Mouse (Mus musculus): ENCODE data around the gene Cfap97. TPM values are rescaled to one million over a fixed set of nuclear protein-coding genes. Genes with fewer than 3 reads are reported as not detected.

Cfap97 gene
- polyA plus RNA-seq, 1 experiment, result 14.8 TPM

DNA sequence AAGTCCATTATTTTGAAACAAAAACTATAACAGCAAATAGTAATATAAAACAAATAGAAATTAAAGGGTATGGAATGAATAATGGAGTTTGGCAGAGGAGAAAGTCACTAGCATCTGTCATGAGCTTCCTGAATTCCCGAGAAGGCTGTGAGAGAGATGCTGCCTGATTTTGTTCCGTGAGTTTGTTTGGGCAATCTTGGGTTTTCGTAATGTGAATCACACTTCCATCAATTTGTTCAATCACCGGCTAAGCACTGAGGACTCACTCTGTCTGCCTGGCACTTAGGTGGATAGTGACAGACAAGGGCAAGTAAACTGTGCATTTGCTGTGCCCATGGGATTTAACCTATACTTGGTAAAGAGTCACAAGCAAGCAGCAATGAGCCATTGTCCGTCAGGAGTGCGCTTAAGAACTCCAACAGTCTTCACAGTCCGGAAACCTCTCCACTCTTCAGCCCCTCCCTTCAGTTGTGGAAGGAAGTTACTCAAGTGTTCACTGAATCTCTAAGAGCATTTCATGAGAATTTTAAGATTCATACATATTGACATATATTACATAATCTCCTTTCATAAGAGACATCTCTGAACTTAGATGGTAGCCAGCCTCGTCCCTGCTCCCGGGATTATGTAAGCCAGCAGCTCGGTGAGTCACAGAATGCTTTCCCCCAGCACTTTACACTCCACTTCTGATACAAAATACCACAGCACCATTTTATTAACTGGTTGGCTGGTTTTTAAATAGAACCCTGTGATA is 13.6 kb upstream of the Cfap97 start:
- TF ChIP-seq POLR2A (IDR thresholded peaks at IDR 0.05; ENCODE audit: extremely low read depth, insufficient read depth, low read length), result no peak
- no peak for TF ChIP-seq CTCF (IDR thresholded peaks at IDR 0.05; ENCODE audit: extremely low read depth, insufficient read depth, low read length)
- H3K4me3 ChIP-seq (ENCODE audit: insufficient read depth, low read length), result no peak overlapping the region
- peaks cover 3% of the 10 kb centered on the region; the same call in 1 of the 2 replicates for H3K4me1 ChIP-seq (ENCODE audit: control insufficient read depth, insufficient read depth, low read length)
- H3K27ac ChIP-seq (ENCODE audit: insufficient read depth, low read length), result no peak overlapping the region

DNA sequence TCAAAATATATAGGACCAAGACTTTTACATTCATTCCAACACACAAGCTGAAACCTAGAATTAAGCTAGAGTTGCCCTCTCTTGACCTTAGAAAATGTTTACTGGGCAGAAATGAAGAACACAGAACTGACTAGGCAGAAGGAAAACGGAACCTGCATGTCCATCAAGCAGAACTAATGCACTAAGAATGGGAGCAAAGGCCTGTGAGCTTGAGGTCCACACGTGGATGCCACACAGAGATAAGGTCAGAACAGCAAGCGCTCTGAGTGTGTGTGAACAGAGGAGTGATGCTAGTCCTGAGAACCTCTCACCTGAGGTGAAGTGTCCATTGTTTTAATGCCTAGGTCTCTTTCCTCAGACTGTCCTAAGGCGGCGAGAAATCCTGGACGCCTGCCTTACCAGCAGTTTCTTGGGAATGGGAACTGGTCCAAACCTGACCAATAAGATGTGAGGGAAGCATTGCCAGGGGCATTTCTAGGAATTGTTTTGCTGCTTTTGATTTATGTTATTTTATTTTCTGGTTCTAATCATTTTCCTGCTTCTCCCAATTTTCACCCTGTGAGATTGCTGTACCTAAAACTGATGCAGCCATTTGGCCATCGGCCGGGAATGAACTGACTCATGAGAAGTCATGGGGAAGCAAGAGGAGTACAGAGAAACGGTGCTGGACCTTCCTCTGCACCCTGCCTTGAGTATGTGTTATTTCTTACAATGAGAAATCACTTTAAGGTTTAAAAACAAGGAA is 11.0 kb upstream of the Cfap97 start:
- Histone ChIP-seq H3K27ac (ENCODE audit: insufficient read depth, low read length) (no peak overlapping the region), H3K4me3 (ENCODE audit: insufficient read depth, low read length) (no peak overlapping the region), H3K4me1 (ENCODE audit: control insufficient read depth, insufficient read depth, low read length) (peaks cover 5% of the 10 kb centered on the region; the same call in 1 of the 2 replicates)
- TF ChIP-seq CTCF (IDR thresholded peaks at IDR 0.05; ENCODE audit: extremely low read depth, insufficient read depth, low read length) (no peak), POLR2A (IDR thresholded peaks at IDR 0.05; ENCODE audit: extremely low read depth, insufficient read depth, low read length) (no peak)

DNA sequence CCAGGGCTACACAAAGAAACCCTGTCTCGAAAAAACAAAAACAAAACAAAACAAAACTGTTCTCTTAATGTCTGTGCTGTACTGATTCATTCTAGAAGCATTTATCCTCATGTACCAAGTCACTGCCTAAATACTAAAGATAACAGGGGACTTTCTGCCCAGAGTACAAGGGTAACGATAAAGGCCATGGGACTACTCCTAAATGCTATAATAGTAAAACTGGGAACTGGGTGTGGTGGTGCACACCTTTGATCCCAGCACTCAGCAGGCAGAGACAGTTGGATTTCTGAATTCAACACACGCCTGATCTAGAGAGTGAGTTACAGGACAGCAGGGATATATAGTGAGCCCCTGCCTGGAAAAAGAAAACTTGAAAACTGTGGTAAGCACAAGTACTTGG is 9.9 kb upstream of the Cfap97 start:
- Histone ChIP-seq H3K27ac (ENCODE audit: insufficient read depth, low read length) (no peak overlapping the region), H3K4me1 (ENCODE audit: control insufficient read depth, insufficient read depth, low read length) (peaks cover 7% of the 10 kb centered on the region; the same call in 1 of the 2 replicates), H3K4me3 (ENCODE audit: insufficient read depth, low read length) (no peak overlapping the region)
- no peak for TF ChIP-seq POLR2A (IDR thresholded peaks at IDR 0.05; ENCODE audit: extremely low read depth, insufficient read depth, low read length)
- no peak for TF ChIP-seq CTCF (IDR thresholded peaks at IDR 0.05; ENCODE audit: extremely low read depth, insufficient read depth, low read length)

DNA sequence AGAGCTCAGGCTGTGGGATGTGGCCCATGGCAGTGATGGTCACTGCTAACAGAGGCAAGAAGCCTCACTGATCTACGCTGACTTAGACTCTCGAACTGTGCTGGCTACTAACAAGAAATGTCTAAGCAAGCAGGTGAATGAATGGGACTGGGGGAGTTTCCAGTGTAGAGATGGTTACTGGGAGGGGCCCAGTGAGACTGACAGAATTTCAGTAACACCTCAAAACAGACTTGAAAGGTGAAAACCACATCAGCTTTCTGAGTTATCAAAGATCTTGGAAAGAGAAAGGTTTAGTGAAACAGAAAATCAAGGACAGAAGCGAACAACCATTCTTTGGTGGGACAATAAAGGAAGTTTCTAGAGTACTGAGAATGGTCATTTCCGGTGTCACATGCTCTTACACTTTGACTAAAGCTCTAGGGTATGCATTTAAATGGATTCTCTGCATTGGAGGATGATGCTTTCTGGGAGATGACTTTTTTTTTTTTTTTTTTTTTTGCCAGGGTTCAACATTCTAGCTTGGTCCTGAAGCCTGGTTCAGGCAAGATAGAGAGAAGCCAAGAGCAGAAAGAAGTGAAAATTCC is 9.0 kb upstream of the Cfap97 start:
- TF ChIP-seq POLR2A (IDR thresholded peaks at IDR 0.05; ENCODE audit: extremely low read depth, insufficient read depth, low read length), result no peak
- no peak for TF ChIP-seq CTCF (IDR thresholded peaks at IDR 0.05; ENCODE audit: extremely low read depth, insufficient read depth, low read length)
- H3K27ac ChIP-seq (ENCODE audit: insufficient read depth, low read length), result no peak overlapping the region
- H3K4me1 ChIP-seq (ENCODE audit: control insufficient read depth, insufficient read depth, low read length), result peaks cover 9% of the 10 kb centered on the region; the same call in 1 of the 2 replicates
- no peak overlapping the region for H3K4me3 ChIP-seq (ENCODE audit: insufficient read depth, low read length)

DNA sequence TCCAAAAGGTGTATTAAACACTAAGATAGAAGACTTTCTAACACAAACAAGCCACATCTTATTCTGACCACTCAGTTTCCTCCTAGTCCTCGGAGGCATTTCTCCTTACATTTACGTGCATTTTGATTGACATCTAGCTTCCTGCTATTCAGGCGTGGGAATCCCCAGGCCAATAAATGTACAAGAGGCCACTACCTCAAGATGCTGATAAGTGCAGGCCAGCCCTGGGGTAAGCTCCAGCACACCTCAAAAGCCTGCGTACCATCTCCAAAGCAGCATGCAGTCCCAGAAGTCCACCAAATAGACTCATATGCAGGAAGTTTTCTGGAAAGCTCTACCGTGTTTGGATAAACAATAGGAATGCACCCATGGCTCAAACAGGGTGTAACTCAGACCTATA is 8.1 kb upstream of the Cfap97 start:
- peaks cover 7% of the 10 kb centered on the region; the same call in 1 of the 2 replicates for H3K4me1 ChIP-seq (ENCODE audit: control insufficient read depth, insufficient read depth, low read length)
- no peak overlapping the region for H3K4me3 ChIP-seq (ENCODE audit: insufficient read depth, low read length)
- H3K27ac ChIP-seq (ENCODE audit: insufficient read depth, low read length), result no peak overlapping the region
- TF ChIP-seq POLR2A (IDR thresholded peaks at IDR 0.05; ENCODE audit: extremely low read depth, insufficient read depth, low read length) (no peak), CTCF (IDR thresholded peaks at IDR 0.05; ENCODE audit: extremely low read depth, insufficient read depth, low read length) (no peak)

DNA sequence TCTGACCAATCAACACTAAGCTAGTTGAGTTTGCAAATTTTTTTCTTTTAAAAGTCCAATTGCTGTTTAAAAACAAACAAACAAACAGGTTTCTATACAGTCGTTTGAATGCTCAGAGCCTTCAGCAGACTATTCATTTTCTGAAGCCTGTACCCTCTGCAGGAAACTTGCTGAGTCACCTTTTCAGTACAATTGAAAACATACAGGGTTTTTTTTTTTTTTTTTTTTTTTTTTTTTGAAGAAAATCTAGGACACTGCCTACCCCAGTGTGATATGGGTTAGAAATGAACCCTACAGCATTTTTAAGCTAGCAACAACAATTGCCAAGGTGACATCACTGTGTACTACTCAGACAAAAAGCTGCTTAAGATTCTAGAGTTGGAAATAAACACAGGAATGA is 7.6 kb upstream of the Cfap97 start:
- Histone ChIP-seq H3K27ac (ENCODE audit: insufficient read depth, low read length) (no peak overlapping the region), H3K4me3 (ENCODE audit: insufficient read depth, low read length) (no peak overlapping the region), H3K4me1 (ENCODE audit: control insufficient read depth, insufficient read depth, low read length) (peaks cover 7% of the 10 kb centered on the region; the same call in 1 of the 2 replicates)
- TF ChIP-seq POLR2A (IDR thresholded peaks at IDR 0.05; ENCODE audit: extremely low read depth, insufficient read depth, low read length), result no peak
- TF ChIP-seq CTCF (IDR thresholded peaks at IDR 0.05; ENCODE audit: extremely low read depth, insufficient read depth, low read length), result no peak

DNA sequence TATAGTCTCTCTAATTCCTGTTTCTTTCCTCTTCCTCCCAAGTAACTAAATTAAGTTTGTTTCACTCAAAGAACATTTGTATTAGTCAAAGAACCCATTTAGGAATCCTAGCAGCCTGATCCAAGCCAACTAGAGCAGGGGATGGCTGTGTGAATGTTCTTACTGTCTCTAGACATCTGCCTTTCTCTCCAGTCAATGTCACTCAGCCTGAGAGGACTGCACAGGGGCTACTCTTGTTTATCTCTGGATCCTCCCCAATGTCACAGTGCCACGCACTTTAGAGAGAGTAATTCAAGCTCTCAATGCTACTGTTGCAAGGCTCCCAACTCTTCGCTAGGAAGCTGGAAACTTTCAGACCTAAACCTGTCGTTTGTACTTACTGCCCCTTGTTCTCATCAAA is 5.4 kb upstream of the Cfap97 start:
- Histone ChIP-seq H3K27ac (ENCODE audit: insufficient read depth, low read length) (no peak overlapping the region), H3K4me1 (ENCODE audit: control insufficient read depth, insufficient read depth, low read length) (peaks cover 6% of the 10 kb centered on the region; the same call in 1 of the 2 replicates), H3K4me3 (ENCODE audit: insufficient read depth, low read length) (no peak overlapping the region)
- TF ChIP-seq CTCF (IDR thresholded peaks at IDR 0.05; ENCODE audit: extremely low read depth, insufficient read depth, low read length) (no peak), POLR2A (IDR thresholded peaks at IDR 0.05; ENCODE audit: extremely low read depth, insufficient read depth, low read length) (no peak)

DNA sequence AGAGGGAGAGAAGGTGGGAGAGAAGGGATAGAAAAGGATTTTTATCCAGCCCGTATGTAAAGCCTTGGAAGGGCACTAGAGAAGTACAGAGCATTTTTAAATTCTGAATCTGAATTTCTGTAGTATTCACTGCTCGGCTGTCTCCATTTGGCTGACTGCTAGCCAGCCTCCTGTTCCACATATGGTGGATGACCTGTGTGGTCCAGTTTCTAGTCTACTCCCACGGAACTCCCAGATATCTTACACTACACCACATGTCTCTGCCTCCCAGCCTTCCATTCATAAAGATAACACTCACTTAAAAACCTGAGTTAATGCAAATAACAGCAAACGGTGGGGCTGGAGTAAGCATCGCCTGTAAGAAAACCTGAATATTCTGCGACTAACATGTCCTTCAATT is 2.3 kb upstream of the Cfap97 start:
- TF ChIP-seq CTCF (IDR thresholded peaks at IDR 0.05; ENCODE audit: extremely low read depth, insufficient read depth, low read length) (no peak), POLR2A (IDR thresholded peaks at IDR 0.05; ENCODE audit: extremely low read depth, insufficient read depth, low read length) (no peak)
- peaks cover 7% of the 10 kb centered on the region; the same call in 1 of the 2 replicates for H3K4me1 ChIP-seq (ENCODE audit: control insufficient read depth, insufficient read depth, low read length)
- no peak overlapping the region for H3K4me3 ChIP-seq (ENCODE audit: insufficient read depth, low read length)
- H3K27ac ChIP-seq (ENCODE audit: insufficient read depth, low read length), result no peak overlapping the region

DNA sequence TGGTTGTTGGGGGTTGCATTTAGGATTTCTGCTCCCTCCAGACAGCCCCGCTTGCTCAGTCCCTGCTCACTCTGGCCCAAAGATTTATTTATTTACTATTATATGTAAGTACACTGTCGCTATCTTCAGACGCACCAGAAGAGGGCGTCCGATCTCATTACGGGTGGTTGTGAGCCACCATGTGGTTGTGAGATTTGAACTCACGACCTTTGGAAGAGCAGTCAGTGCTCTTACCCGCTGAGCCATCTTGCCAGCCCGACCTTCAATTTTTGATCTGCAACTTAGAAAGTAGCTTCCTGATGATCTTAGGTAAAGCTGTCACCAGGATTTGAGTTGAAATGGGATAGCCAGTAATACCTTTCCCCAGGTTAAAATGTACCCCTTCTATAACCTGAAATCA is 1.8 kb upstream of the Cfap97 start:
- no peak for TF ChIP-seq CTCF (IDR thresholded peaks at IDR 0.05; ENCODE audit: extremely low read depth, insufficient read depth, low read length)
- TF ChIP-seq POLR2A (IDR thresholded peaks at IDR 0.05; ENCODE audit: extremely low read depth, insufficient read depth, low read length), result no peak
- Histone ChIP-seq H3K4me1 (ENCODE audit: control insufficient read depth, insufficient read depth, low read length) (peaks cover 6% of the 10 kb centered on the region; the same call in 1 of the 2 replicates), H3K27ac (ENCODE audit: insufficient read depth, low read length) (no peak overlapping the region), H3K4me3 (ENCODE audit: insufficient read depth, low read length) (no peak overlapping the region)
